Mouse (Mus musculus): ENCODE results near the gene Ucp2. TPM values are rescaled to one million over a fixed set of nuclear protein-coding genes. Genes with fewer than 3 reads are reported as not detected.

Gene Ucp2
- polyA plus RNA-seq, 1 experiment from 2014 or later, result 49.6 TPM

- peak overlapping the region; percentile 33; the same call in 1 of the 2 replicates for H3K9ac ChIP-seq (replicated peaks; ENCODE audit: low read depth, low read length)
- H3K4me3 ChIP-seq (replicated peaks; ENCODE audit: low read length), result peak overlapping the region; percentile 33
- H3K9me3 ChIP-seq (ENCODE audit: control insufficient read depth, low read length), result no peaks in the 10 kb centered on the region
- no peak overlapping the region for H3K27ac ChIP-seq (ENCODE audit: low read length)
- 0 out of 2 replicates have a peak, but pooled peaks have one; percentile 2 for ATAC-seq
- H3K27me3 ChIP-seq (replicated peaks; ENCODE audit: control insufficient read depth, insufficient read depth, low read length), result no peaks in the 10 kb centered on the region
- 4% methylated on average over 36 of the region's 36 CpGs for WGBS
- H3K4me1 ChIP-seq (replicated peaks; ENCODE audit: control insufficient read depth, insufficient read depth, low read length), result peaks cover 19% of the 10 kb centered on the region
- peak overlapping the region; percentile 52 for H3K4me2 ChIP-seq (ENCODE audit: low read length)
- H3K36me3 ChIP-seq (ENCODE audit: control insufficient read depth, insufficient read depth), result no peaks in the 10 kb centered on the region
These were observed 583 bp upstream of the Ucp2 start for GRCm38 (mm10) chr7:100492391-100493116.

- H3K27me3 ChIP-seq (replicated peaks; ENCODE audit: control insufficient read depth, insufficient read depth, low read length), result no peaks in the 10 kb centered on the region
- peak overlapping the region; percentile 33 for H3K4me3 ChIP-seq (replicated peaks; ENCODE audit: low read length)
- 40% methylated on average over 19 of the region's 19 CpGs for WGBS
- no peak for ATAC-seq
- H3K27ac ChIP-seq (ENCODE audit: low read length), result no peak overlapping the region
- H3K4me2 ChIP-seq (ENCODE audit: low read length), result peak overlapping the region; percentile 52
- no peaks in the 10 kb centered on the region for H3K9me3 ChIP-seq (ENCODE audit: control insufficient read depth, low read length)
- H3K9ac ChIP-seq (replicated peaks; ENCODE audit: low read depth, low read length), result peak overlapping the region; percentile 25; the same call in 1 of the 2 replicates
- no peaks in the 10 kb centered on the region for H3K36me3 ChIP-seq (ENCODE audit: control insufficient read depth, insufficient read depth)
- H3K4me1 ChIP-seq (replicated peaks; ENCODE audit: control insufficient read depth, insufficient read depth, low read length), result peaks cover 19% of the 10 kb centered on the region
These were observed 612 bp downstream of the Ucp2 start for GRCm38 (mm10) chr7:100493484-100494414.

- no peak overlapping the region for H3K9ac ChIP-seq (replicated peaks; ENCODE audit: low read depth, low read length)
- no peaks in the 10 kb centered on the region for H3K9me3 ChIP-seq (ENCODE audit: control insufficient read depth, low read length)
- H3K27ac ChIP-seq (ENCODE audit: low read length), result no peak overlapping the region
- H3K4me3 ChIP-seq (replicated peaks; ENCODE audit: low read length), result no peak overlapping the region
- peaks cover 19% of the 10 kb centered on the region for H3K4me1 ChIP-seq (replicated peaks; ENCODE audit: control insufficient read depth, insufficient read depth, low read length)
- no peaks in the 10 kb centered on the region for H3K36me3 ChIP-seq (ENCODE audit: control insufficient read depth, insufficient read depth)
- WGBS, result 87% methylated on average over 7 of the region's 7 CpGs
- no peak for ATAC-seq
- no peaks in the 10 kb centered on the region for H3K27me3 ChIP-seq (replicated peaks; ENCODE audit: control insufficient read depth, insufficient read depth, low read length)
- H3K4me2 ChIP-seq (ENCODE audit: low read length), result no peak overlapping the region
These were observed 1.3 kb downstream of the Ucp2 start for GRCm38 (mm10) chr7:100494415-100494831.

GRCm38 (mm10) chr7:100495042-100495441, 1.9 kb downstream of the Ucp2 start:
- H3K4me2 ChIP-seq (ENCODE audit: low read length), result no peak overlapping the region; the same call in 1 of the 2 replicates
- H3K4me1 ChIP-seq (replicated peaks; ENCODE audit: control insufficient read depth, insufficient read depth, low read length), result peaks cover 19% of the 10 kb centered on the region
- no peaks in the 10 kb centered on the region for H3K36me3 ChIP-seq (ENCODE audit: control insufficient read depth, insufficient read depth)
- ATAC-seq, result no peak
- no peaks in the 10 kb centered on the region for H3K9me3 ChIP-seq (ENCODE audit: control insufficient read depth, low read length)
- no peaks in the 10 kb centered on the region for H3K27me3 ChIP-seq (replicated peaks; ENCODE audit: control insufficient read depth, insufficient read depth, low read length)
- H3K27ac ChIP-seq (ENCODE audit: low read length), result peak overlapping the region; percentile 35; the same call in 1 of the 2 replicates
- no peak overlapping the region for H3K4me3 ChIP-seq (replicated peaks; ENCODE audit: low read length)
- no peak overlapping the region for H3K9ac ChIP-seq (replicated peaks; ENCODE audit: low read depth, low read length)
- 46% methylated on average over 8 of the region's 8 CpGs for WGBS

GRCm38 (mm10) chr7:100495581-100496251, 2.6 kb downstream of the Ucp2 start:
- Histone ChIP-seq H3K9me3 (ENCODE audit: control insufficient read depth, low read length) (no peaks in the 10 kb centered on the region), H3K4me1 (replicated peaks; ENCODE audit: control insufficient read depth, insufficient read depth, low read length) (peaks cover 19% of the 10 kb centered on the region), H3K9ac (replicated peaks; ENCODE audit: low read depth, low read length) (no peak overlapping the region), H3K27ac (ENCODE audit: low read length) (peak overlapping the region; percentile 35; the same call in 1 of the 2 replicates), H3K36me3 (ENCODE audit: control insufficient read depth, insufficient read depth) (no peaks in the 10 kb centered on the region), H3K4me3 (replicated peaks; ENCODE audit: low read length) (no peak overlapping the region), H3K4me2 (ENCODE audit: low read length) (peak overlapping the region; percentile 16; the same call in 1 of the 2 replicates), H3K27me3 (replicated peaks; ENCODE audit: control insufficient read depth, insufficient read depth, low read length) (no peaks in the 10 kb centered on the region)
- WGBS, result 37% methylated on average over 11 of the region's 11 CpGs
- ATAC-seq, result peak; percentile 77

- no peaks in the 10 kb centered on the region for H3K9me3 ChIP-seq (ENCODE audit: control insufficient read depth, low read length)
- H3K27me3 ChIP-seq (replicated peaks; ENCODE audit: control insufficient read depth, insufficient read depth, low read length), result no peaks in the 10 kb centered on the region
- H3K36me3 ChIP-seq (ENCODE audit: control insufficient read depth, insufficient read depth), result no peaks in the 10 kb centered on the region
- H3K4me1 ChIP-seq (replicated peaks; ENCODE audit: control insufficient read depth, insufficient read depth, low read length), result peaks cover 19% of the 10 kb centered on the region
- no peak overlapping the region for H3K4me2 ChIP-seq (ENCODE audit: low read length)
- no peak overlapping the region for H3K4me3 ChIP-seq (replicated peaks; ENCODE audit: low read length)
- no peak overlapping the region for H3K27ac ChIP-seq (ENCODE audit: low read length)
- ATAC-seq, result no peak
- H3K9ac ChIP-seq (replicated peaks; ENCODE audit: low read depth, low read length), result no peak overlapping the region
- 86% methylated on average over 6 of the region's 6 CpGs for WGBS
These were observed 3.2 kb downstream of the Ucp2 start for GRCm38 (mm10) chr7:100496371-100496770.

GRCm38 (mm10) chr7:100496791-100497190, 3.7 kb downstream of the Ucp2 start:
- Histone ChIP-seq H3K4me1 (replicated peaks; ENCODE audit: control insufficient read depth, insufficient read depth, low read length) (peaks cover 19% of the 10 kb centered on the region), H3K9me3 (ENCODE audit: control insufficient read depth, low read length) (no peaks in the 10 kb centered on the region), H3K27ac (ENCODE audit: low read length) (no peak overlapping the region), H3K4me2 (ENCODE audit: low read length) (no peak overlapping the region), H3K4me3 (replicated peaks; ENCODE audit: low read length) (no peak overlapping the region), H3K36me3 (ENCODE audit: control insufficient read depth, insufficient read depth) (no peaks in the 10 kb centered on the region), H3K27me3 (replicated peaks; ENCODE audit: control insufficient read depth, insufficient read depth, low read length) (no peaks in the 10 kb centered on the region), H3K9ac (replicated peaks; ENCODE audit: low read depth, low read length) (no peak overlapping the region)
- ATAC-seq, result no peak
- WGBS, result 97% methylated on average over 9 of the region's 9 CpGs

GRCm38 (mm10) chr7:100497402-100497801, 4.3 kb downstream of the Ucp2 start:
- Histone ChIP-seq H3K9ac (replicated peaks; ENCODE audit: low read depth, low read length) (no peak overlapping the region), H3K4me2 (ENCODE audit: low read length) (no peak overlapping the region), H3K27me3 (replicated peaks; ENCODE audit: control insufficient read depth, insufficient read depth, low read length) (no peaks in the 10 kb centered on the region), H3K4me1 (replicated peaks; ENCODE audit: control insufficient read depth, insufficient read depth, low read length) (peaks cover 19% of the 10 kb centered on the region), H3K9me3 (ENCODE audit: control insufficient read depth, low read length) (no peaks in the 10 kb centered on the region), H3K27ac (ENCODE audit: low read length) (no peak overlapping the region), H3K4me3 (replicated peaks; ENCODE audit: low read length) (no peak overlapping the region), H3K36me3 (ENCODE audit: control insufficient read depth, insufficient read depth) (no peaks in the 10 kb centered on the region)
- no peak for ATAC-seq
- 92% methylated on average over 4 of the region's 4 CpGs for WGBS

GRCm38 (mm10) chr7:100497982-100498381, 4.8 kb downstream of the Ucp2 start:
- no peak overlapping the region for H3K4me3 ChIP-seq (replicated peaks; ENCODE audit: low read length)
- H3K36me3 ChIP-seq (ENCODE audit: control insufficient read depth, insufficient read depth), result no peaks in the 10 kb centered on the region
- whole genome bisulfite sequencing, result 92% methylated on average over 13 of the region's 13 CpGs
- no peak overlapping the region for H3K9ac ChIP-seq (replicated peaks; ENCODE audit: low read depth, low read length)
- H3K4me1 ChIP-seq (replicated peaks; ENCODE audit: control insufficient read depth, insufficient read depth, low read length), result peaks cover 15% of the 10 kb centered on the region
- H3K27me3 ChIP-seq (replicated peaks; ENCODE audit: control insufficient read depth, insufficient read depth, low read length), result no peaks in the 10 kb centered on the region
- no peak overlapping the region for H3K4me2 ChIP-seq (ENCODE audit: low read length)
- H3K9me3 ChIP-seq (ENCODE audit: control insufficient read depth, low read length), result no peaks in the 10 kb centered on the region
- H3K27ac ChIP-seq (ENCODE audit: low read length), result no peak overlapping the region
- no peak for ATAC-seq
